Mouse (Mus musculus): Measurements from ENCODE around the gene Gm49601. TPM values are rescaled to one million over a fixed set of nuclear protein-coding genes. Genes with fewer than 3 reads are reported as not detected.

The Gm49601 gene
- polyA plus RNA-seq, 1 experiment: 156 TPM

DNA sequence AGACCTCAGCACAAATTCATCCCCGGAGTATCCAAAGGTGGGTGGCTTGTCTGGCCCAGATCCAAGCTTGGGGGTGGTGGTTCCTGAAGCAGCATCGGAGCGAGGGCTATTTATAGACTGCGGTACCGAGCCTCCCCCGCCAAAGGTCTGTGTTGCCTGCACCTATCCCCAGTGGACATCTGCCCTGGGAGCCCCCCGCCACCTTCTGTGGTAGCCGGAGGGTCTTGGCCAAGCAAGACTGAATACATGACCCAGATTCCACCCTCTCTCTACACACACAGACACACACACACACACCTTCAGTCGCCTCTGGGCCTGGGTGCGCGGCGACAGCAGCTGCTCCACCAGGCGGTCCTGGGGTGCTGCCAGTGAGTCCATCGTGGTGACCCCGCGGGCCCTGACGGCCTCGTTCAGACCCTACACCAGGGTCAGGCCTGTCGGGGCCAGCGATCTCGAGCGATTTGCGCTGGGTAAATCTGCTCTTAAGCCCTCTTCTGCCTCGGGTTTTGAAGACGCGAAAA is 376 bp downstream of the Gm49601 start:
- H3K27me3 ChIP-seq (ENCODE audit: control insufficient read depth, insufficient read depth, low read length): no peaks in the 10 kb centered on the region; the same call in 1 of the 2 replicates
- peaks cover 65% of the 10 kb centered on the region for H3K36me3 ChIP-seq (ENCODE audit: control insufficient read depth, insufficient read depth, low read length)
- TF ChIP-seq POLR2A (IDR thresholded peaks at IDR 0.05; ENCODE audit: low read depth, low read length): no peak; the same call in 1 of the 2 replicates
- TF ChIP-seq CTCF (IDR thresholded peaks at IDR 0.05; ENCODE audit: extremely low read depth, insufficient read length, insufficient replicate concordance, low read depth, low read length): no peak

DNA sequence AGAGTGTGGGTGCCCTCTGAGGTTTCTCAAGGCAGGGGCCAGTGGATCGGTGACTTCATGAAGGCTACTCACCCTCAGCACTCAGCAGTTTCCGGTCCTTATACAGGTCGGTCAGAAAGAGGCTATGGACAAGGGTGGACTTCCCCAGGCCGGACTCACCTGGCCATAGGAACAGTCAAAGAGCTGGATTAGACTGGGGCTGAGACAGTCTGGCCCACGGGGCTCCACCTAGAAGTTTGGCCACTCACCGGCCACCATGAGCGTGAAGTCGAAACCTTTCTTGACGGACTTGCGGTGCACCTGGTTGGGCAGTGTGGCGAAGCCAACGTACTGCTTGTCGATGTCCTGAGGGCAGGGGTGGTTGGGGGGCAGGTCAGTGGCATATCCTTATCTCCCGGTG is 1.1 kb downstream of the Gm49601 start:
- 83% methylated on average over 14 of the region's 14 CpGs for WGBS
- no peaks in the 10 kb centered on the region; the same call in 1 of the 2 replicates for H3K27me3 ChIP-seq (ENCODE audit: control insufficient read depth, insufficient read depth, low read length)
- H3K4me3 ChIP-seq (ENCODE audit: low read depth, low read length): no peak overlapping the region

More for the DNA sequence above, 376 bp downstream of the Gm49601 start:
- 39% methylated on average over 26 of the region's 26 CpGs for WGBS
- H3K4me1 ChIP-seq (ENCODE audit: control insufficient read depth, insufficient read depth, insufficient read length, low read length): peaks cover 13% of the 10 kb centered on the region
- no peak overlapping the region for H3K27ac ChIP-seq (ENCODE audit: insufficient read depth, low read depth, low read length)
- peak overlapping the region; percentile 95 for H3K4me3 ChIP-seq (ENCODE audit: low read depth, low read length)

GRCm38 (mm10) chr16:18624641-18625040 is 1.6 kb downstream of the Gm49601 start:
- TF ChIP-seq POLR2A (IDR thresholded peaks at IDR 0.05; ENCODE audit: low read depth, low read length) (no peak), CTCF (IDR thresholded peaks at IDR 0.05; ENCODE audit: extremely low read depth, insufficient read length, insufficient replicate concordance, low read depth, low read length) (no peak)
- Histone ChIP-seq H3K27me3 (ENCODE audit: control insufficient read depth, insufficient read depth, low read length) (no peaks in the 10 kb centered on the region; the same call in 1 of the 2 replicates), H3K36me3 (ENCODE audit: control insufficient read depth, insufficient read depth, low read length) (peaks cover 76% of the 10 kb centered on the region), H3K4me1 (ENCODE audit: control insufficient read depth, insufficient read depth, insufficient read length, low read length) (peaks cover 13% of the 10 kb centered on the region), H3K27ac (ENCODE audit: insufficient read depth, low read depth, low read length) (no peak overlapping the region), H3K4me3 (ENCODE audit: low read depth, low read length) (no peak overlapping the region)
- WGBS: 80% methylated on average over 15 of the region's 15 CpGs

More for the DNA sequence above, 1.1 kb downstream of the Gm49601 start:
- TF ChIP-seq CTCF (IDR thresholded peaks at IDR 0.05; ENCODE audit: extremely low read depth, insufficient read length, insufficient replicate concordance, low read depth, low read length): no peak
- TF ChIP-seq POLR2A (IDR thresholded peaks at IDR 0.05; ENCODE audit: low read depth, low read length): no peak
- Histone ChIP-seq H3K36me3 (ENCODE audit: control insufficient read depth, insufficient read depth, low read length) (peaks cover 73% of the 10 kb centered on the region), H3K4me1 (ENCODE audit: control insufficient read depth, insufficient read depth, insufficient read length, low read length) (peaks cover 13% of the 10 kb centered on the region), H3K27ac (ENCODE audit: insufficient read depth, low read depth, low read length) (no peak overlapping the region)

DNA sequence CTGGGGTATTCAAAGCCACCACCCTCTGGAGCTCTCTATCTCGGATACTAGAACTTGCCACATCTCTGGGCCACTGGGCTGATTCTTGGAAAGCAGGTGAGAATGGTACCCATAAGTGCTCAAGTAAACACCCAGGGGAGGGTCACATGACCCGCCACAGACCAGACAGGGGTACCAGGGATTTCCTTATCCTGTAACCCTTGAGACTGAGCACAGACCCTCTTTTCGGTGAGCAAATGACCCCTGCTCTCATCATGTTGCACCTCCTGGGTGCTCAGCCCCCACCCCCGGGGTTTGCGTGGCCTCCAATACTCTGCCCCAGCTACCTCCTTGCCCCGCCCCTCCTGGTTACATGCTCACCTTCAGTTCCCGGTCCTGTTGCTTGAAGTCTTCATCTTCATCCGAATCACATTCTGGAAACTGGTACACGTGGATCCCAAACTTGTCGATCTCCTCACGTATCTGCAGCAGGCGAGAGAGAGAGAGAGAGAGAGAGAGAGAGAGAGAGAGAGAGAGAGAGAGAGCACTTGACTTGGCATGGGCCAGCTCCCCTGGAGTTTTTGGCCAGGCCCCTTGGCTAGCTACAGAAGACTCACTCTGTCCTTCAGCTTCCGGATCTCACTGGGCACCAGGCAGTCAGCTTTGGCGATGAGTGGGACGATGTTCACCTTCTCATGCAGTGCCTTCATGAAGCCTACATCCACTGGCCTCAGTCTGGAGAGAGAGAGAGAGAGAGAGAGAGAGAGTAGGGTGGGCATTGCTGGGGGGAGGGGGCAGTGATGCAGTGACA is 2.3 kb downstream of the Gm49601 start:
- Histone ChIP-seq H3K4me3 (ENCODE audit: low read depth, low read length) (no peak overlapping the region), H3K4me1 (ENCODE audit: control insufficient read depth, insufficient read depth, insufficient read length, low read length) (peaks cover 13% of the 10 kb centered on the region), H3K36me3 (ENCODE audit: control insufficient read depth, insufficient read depth, low read length) (peaks cover 76% of the 10 kb centered on the region), H3K27ac (ENCODE audit: insufficient read depth, low read depth, low read length) (no peak overlapping the region), H3K27me3 (ENCODE audit: control insufficient read depth, insufficient read depth, low read length) (no peaks in the 10 kb centered on the region; the same call in 1 of the 2 replicates)
- 78% methylated on average over 15 of the region's 15 CpGs for WGBS
- TF ChIP-seq CTCF (IDR thresholded peaks at IDR 0.05; ENCODE audit: extremely low read depth, insufficient read length, insufficient replicate concordance, low read depth, low read length): no peak
- no peak for TF ChIP-seq POLR2A (IDR thresholded peaks at IDR 0.05; ENCODE audit: low read depth, low read length)

DNA sequence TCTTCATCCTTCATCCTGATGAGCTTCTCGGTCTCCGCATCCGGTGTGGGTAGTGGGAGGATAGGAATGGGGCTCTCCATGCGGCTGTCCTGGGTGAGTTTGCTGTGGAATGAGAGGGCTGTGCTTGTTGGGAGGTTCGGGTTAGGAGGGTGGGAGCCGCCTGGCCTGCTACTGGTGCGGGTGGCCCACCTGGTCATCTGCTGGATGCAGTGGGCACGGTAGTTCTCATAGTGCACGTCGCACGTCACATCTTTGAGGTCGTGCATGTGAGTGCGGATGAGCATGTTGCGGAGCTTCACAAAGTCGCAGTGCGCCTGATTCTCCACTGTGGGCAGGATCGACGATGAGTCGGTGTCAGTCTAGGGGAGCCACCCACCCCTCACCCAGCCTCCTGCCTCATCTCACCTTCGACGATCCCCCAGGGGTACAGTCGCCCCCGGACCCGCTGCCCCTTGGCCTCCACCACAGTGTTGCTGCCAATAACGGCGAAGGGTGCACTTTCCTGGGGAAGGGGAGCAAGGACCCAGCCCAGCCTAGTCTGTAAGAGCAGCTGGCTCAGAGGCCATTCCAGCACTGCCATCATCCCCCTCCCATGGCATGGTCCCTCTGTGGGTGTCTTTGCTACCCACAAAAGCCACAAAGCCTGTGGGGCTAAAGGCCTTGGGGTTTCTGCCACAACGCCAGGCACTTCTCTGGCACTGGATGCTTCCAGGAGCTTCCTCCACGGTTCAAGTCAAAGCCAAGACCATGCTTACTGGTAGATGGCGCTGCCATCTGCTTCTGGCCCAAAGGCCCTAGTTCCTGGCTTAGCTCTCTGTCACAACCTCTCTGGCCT is 3.1 kb downstream of the Gm49601 start:
- no peak overlapping the region for H3K4me3 ChIP-seq (ENCODE audit: low read depth, low read length)
- peaks cover 73% of the 10 kb centered on the region for H3K36me3 ChIP-seq (ENCODE audit: control insufficient read depth, insufficient read depth, low read length)
- H3K4me1 ChIP-seq (ENCODE audit: control insufficient read depth, insufficient read depth, insufficient read length, low read length): peaks cover 15% of the 10 kb centered on the region
- 83% methylated on average over 29 of the region's 29 CpGs for WGBS
- no peak overlapping the region for H3K27ac ChIP-seq (ENCODE audit: insufficient read depth, low read depth, low read length)
- TF ChIP-seq CTCF (IDR thresholded peaks at IDR 0.05; ENCODE audit: extremely low read depth, insufficient read length, insufficient replicate concordance, low read depth, low read length): no peak
- no peaks in the 10 kb centered on the region; the same call in 1 of the 2 replicates for H3K27me3 ChIP-seq (ENCODE audit: control insufficient read depth, insufficient read depth, low read length)

- 81% methylated on average over 17 of the region's 17 CpGs for WGBS
- no peak for TF ChIP-seq CTCF (IDR thresholded peaks at IDR 0.05; ENCODE audit: extremely low read depth, insufficient read length, insufficient replicate concordance, low read depth, low read length)
- peaks cover 23% of the 10 kb centered on the region for H3K4me1 ChIP-seq (ENCODE audit: control insufficient read depth, insufficient read depth, insufficient read length, low read length)
- H3K36me3 ChIP-seq (ENCODE audit: control insufficient read depth, insufficient read depth, low read length): peaks cover 66% of the 10 kb centered on the region
- H3K4me3 ChIP-seq (ENCODE audit: low read depth, low read length): no peak within 1 kb of the TSS
- no peaks in the 10 kb centered on the region; the same call in 1 of the 2 replicates for H3K27me3 ChIP-seq (ENCODE audit: control insufficient read depth, insufficient read depth, low read length)
- no peak within 1 kb of the TSS for H3K27ac ChIP-seq (ENCODE audit: insufficient read depth, low read depth, low read length)
Measured at GRCm38 (mm10) chr16:18622019-18622418, 4.2 kb downstream of the Gm49601 start, which contains the start of gene Gp1bb. Gene Gp1bb, minus strand, starts transcription at chr16:18622403.

Data from small intestine, adult 2 months (tissue).